Mouse (Mus musculus): ENCODE measurements around the gene 1810013L24Rik.
"Not testable (repeated sequence)": the region's sequence is repeated elsewhere in the genome, so short reads cannot be mapped to it uniquely, and the experiment has no call there.

1810013L24Rik gene

GRCm38 (mm10) chr16:8895301-8895700, 65.4 kb downstream of the 1810013L24Rik start:
- no peak for DNase-seq (ENCODE audit: low spot score)

GRCm38 (mm10) chr16:8906115-8906514, 76.2 kb downstream of the 1810013L24Rik start:
- not testable (repeated sequence) for DNase-seq (ENCODE audit: low spot score)
